Mouse (Mus musculus) cortical plate, adult 2 months (tissue): ENCODE measurements around the gene Cntnap2.

Source experiments
- CTCF ChIP-seq: fragments of 200-500 bp; IDR thresholded peaks from 2 replicates; pipeline ENCODE4 v1.5.1; 2011; ENCODE audit warnings: mild to moderate bottlenecking, control low read depth, low read length; ENCODE audit not compliant: insufficient read depth; ENCODE audit errors: extremely low read depth
- POLR2A ChIP-seq: fragments of 200-500 bp; IDR thresholded peaks from 2 replicates; pipeline ENCODE4 v1.6.1; 2011; ENCODE audit warnings: mild to moderate bottlenecking, low read length, control low read depth; ENCODE audit not compliant: insufficient read depth; ENCODE audit errors: extremely low read depth

- TF ChIP-seq POLR2A (no peak), CTCF (no peak)
Observed at GRCm38 (mm10) chr6:46361091-46361490, 1301.9 kb downstream of the Cntnap2 start.
